Mouse (Mus musculus): ENCODE measurements around the gene Wdr54.

The Wdr54 gene

GRCm38 (mm10) chr6:83159456-83159855 is 3.3 kb upstream of the Wdr54 start:
- peak; percentile 35 for DNase-seq (ENCODE audit: inconsistent ontology term)

- DNase-seq (ENCODE audit: inconsistent ontology term) = no peak
These were observed 502 bp downstream of the Wdr54 start for GRCm38 (mm10) chr6:83155552-83156238.

GRCm38 (mm10) chr6:83153485-83153884 is 2.7 kb downstream of the Wdr54 start:
- no peak for DNase-seq (ENCODE audit: inconsistent ontology term)

- no peak for DNase-seq (ENCODE audit: inconsistent ontology term)
These were observed 3.2 kb downstream of the Wdr54 start for GRCm38 (mm10) chr6:83153038-83153437.

GRCm38 (mm10) chr6:83151721-83152120 is 4.5 kb downstream of the Wdr54 start:
- DNase-seq (ENCODE audit: inconsistent ontology term) = no peak

GRCm38 (mm10) chr6:83147280-83147679 is 8.9 kb downstream of the Wdr54 start:
- DNase-seq (ENCODE audit: inconsistent ontology term) = no peak

- DNase-seq (ENCODE audit: inconsistent ontology term) = no peak
These were observed 10.4 kb downstream of the Wdr54 start for GRCm38 (mm10) chr6:83145805-83146204.

GRCm38 (mm10) chr6:83145209-83145608 is 11.0 kb downstream of the Wdr54 start:
- peak; percentile 70 for DNase-seq (ENCODE audit: inconsistent ontology term)

GRCm38 (mm10) chr6:83142886-83143285 is 13.3 kb downstream of the Wdr54 start:
- DNase-seq (ENCODE audit: inconsistent ontology term) = no peak

GRCm38 (mm10) chr6:83142211-83142731 is 13.9 kb downstream of the Wdr54 start:
- DNase-seq (ENCODE audit: inconsistent ontology term) = peak; percentile 54

GRCm38 (mm10) chr6:83141636-83142035 is 14.6 kb downstream of the Wdr54 start:
- DNase-seq (ENCODE audit: inconsistent ontology term) = peak; percentile 61

- no peak for DNase-seq (ENCODE audit: inconsistent ontology term)
These were observed 16.2 kb downstream of the Wdr54 start for GRCm38 (mm10) chr6:83140044-83140443.

- peak; percentile 56 for DNase-seq (ENCODE audit: inconsistent ontology term)
These were observed 18.1 kb downstream of the Wdr54 start for GRCm38 (mm10) chr6:83138056-83138455.

GRCm38 (mm10) chr6:83137576-83137950 is 18.6 kb downstream of the Wdr54 start:
- peak; percentile 84 for DNase-seq (ENCODE audit: inconsistent ontology term)

GRCm38 (mm10) chr6:83136881-83137575 is 19.2 kb downstream of the Wdr54 start:
- DNase-seq (ENCODE audit: inconsistent ontology term) = peak; percentile 84

- DNase-seq (ENCODE audit: inconsistent ontology term) = peak; percentile 22
These were observed 19.8 kb downstream of the Wdr54 start for GRCm38 (mm10) chr6:83136291-83136880.

- DNase-seq (ENCODE audit: inconsistent ontology term) = no peak
These were observed 20.5 kb downstream of the Wdr54 start for GRCm38 (mm10) chr6:83135571-83136161.

GRCm38 (mm10) chr6:83134951-83135513 is 21.2 kb downstream of the Wdr54 start, which contains the start of gene Rtkn:
Gene Rtkn (plus strand): TSS chr6:83135463.
- DNase-seq (ENCODE audit: inconsistent ontology term) = no peak

- no peak for DNase-seq (ENCODE audit: inconsistent ontology term)
These were observed 22.0 kb downstream of the Wdr54 start for GRCm38 (mm10) chr6:83134226-83134625.

GRCm38 (mm10) chr6:83132176-83132919 is 23.8 kb downstream of the Wdr54 start:
- no peak for DNase-seq (ENCODE audit: inconsistent ontology term)

GRCm38 (mm10) chr6:83131469-83132034 is 24.6 kb downstream of the Wdr54 start:
- no peak for DNase-seq (ENCODE audit: inconsistent ontology term)
